Mouse (Mus musculus) common myeloid progenitor, adult 5-6 weeks (primary cell): ENCODE results near the gene Atp2b1. TPM values are rescaled to one million over a fixed set of nuclear protein-coding genes. Genes with fewer than 3 reads are reported as not detected.

Experiments used
- total RNA-seq: library from RNA; stranded (forward); fragments of 200-1000, 187-1606 nt; gene quantifications from 2 replicates; pipeline ENCODE4 v1.2.3, GENCODE M21; 2017

The Atp2b1 gene
- total RNA-seq, 1 experiment from 2014 or later = 32.4 TPM

Other genes with a start within 250 kb of the Atp2b1 start
- 20.3 and 22.9 TPM in 2 replicates for gene Poc1b, start 192.6 kb downstream of the Atp2b1 start, total RNA-seq
- gene Galnt4, start 193.8 kb downstream of the Atp2b1 start, total RNA-seq = 9.2 and 9.6 TPM in 2 replicates
- gene Phxr2, start 211.9 kb downstream of the Atp2b1 start, total RNA-seq = not detected in 2 replicates